Mouse (Mus musculus): ENCODE measurements at regions not wholly inside any gene's neighbourhood (a gene's known extent, or its start where the extent isn't known, plus 50 kb on each side); places are given as distances from the start of the nearest gene placed in this dataset.
"Not testable (repeated sequence)": the region's sequence is repeated elsewhere in the genome, so short reads cannot be mapped to it uniquely, and the experiment has no call there.

DNA sequence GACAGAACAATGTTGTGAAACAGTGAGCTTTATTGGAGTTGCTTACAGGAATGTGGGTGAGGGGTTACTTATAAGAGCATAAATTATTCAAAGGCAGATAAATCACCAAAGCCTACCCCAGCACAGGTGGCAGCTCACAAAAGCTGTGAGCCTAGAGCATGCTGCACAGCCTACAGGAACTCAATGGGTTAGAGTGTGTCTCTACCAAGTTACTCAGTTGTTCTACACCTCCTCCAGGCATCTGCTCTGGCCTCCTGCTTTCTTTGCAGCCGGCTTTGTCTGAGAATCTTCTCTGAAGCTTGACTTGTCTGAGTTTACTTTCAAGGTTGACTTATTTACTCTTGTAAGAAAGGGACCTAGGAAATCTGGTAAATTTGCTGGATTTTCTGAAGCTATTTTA, 336.5 kb downstream of the Fscb start:
- Histone ChIP-seq H3K9me3 (ENCODE audit: control insufficient read depth, low read length) (no peaks in the 10 kb centered on the region), H3K4me2 (ENCODE audit: low read length) (no peak overlapping the region), H3K4me1 (ENCODE audit: control insufficient read depth, insufficient read depth, low read length) (no peaks in the 10 kb centered on the region), H3K27me3 (ENCODE audit: control insufficient read depth, insufficient read depth, low read length) (no peaks in the 10 kb centered on the region), H3K4me3 (replicated peaks; ENCODE audit: low read depth, low read length) (no peak overlapping the region), H3K27ac (replicated peaks; ENCODE audit: low read depth, low read length) (no peak overlapping the region), H3K9ac (replicated peaks; ENCODE audit: low read length) (no peak overlapping the region), H3K36me3 (ENCODE audit: control insufficient read depth, insufficient read depth, low read length) (no peaks in the 10 kb centered on the region)
- DNase-seq (no peak), ATAC-seq (ENCODE audit: low FRiP score, low TSS enrichment) (no peak)
- 87% methylated on average over 1 of the region's 1 CpGs for WGBS

GRCm38 (mm10) chr12:64116438-64116837, 358.1 kb downstream of the Fscb start:
- Histone ChIP-seq H3K4me3 (replicated peaks; ENCODE audit: low read depth, low read length) (no peak overlapping the region), H3K9me3 (ENCODE audit: control insufficient read depth, low read length) (no peaks in the 10 kb centered on the region), H3K27ac (replicated peaks; ENCODE audit: low read depth, low read length) (no peak overlapping the region), H3K9ac (replicated peaks; ENCODE audit: low read length) (no peak overlapping the region), H3K4me1 (ENCODE audit: control insufficient read depth, insufficient read depth, low read length) (no peaks in the 10 kb centered on the region), H3K27me3 (ENCODE audit: control insufficient read depth, insufficient read depth, low read length) (no peaks in the 10 kb centered on the region), H3K4me2 (ENCODE audit: low read length) (no peak overlapping the region), H3K36me3 (ENCODE audit: control insufficient read depth, insufficient read depth, low read length) (no peaks in the 10 kb centered on the region)
- peak; percentile 48 for DNase-seq
- WGBS, result 65% methylated on average over 4 of the region's 4 CpGs
- peak; percentile 50; the same call in 1 of the 2 replicates for ATAC-seq (ENCODE audit: low FRiP score, low TSS enrichment)

DNA sequence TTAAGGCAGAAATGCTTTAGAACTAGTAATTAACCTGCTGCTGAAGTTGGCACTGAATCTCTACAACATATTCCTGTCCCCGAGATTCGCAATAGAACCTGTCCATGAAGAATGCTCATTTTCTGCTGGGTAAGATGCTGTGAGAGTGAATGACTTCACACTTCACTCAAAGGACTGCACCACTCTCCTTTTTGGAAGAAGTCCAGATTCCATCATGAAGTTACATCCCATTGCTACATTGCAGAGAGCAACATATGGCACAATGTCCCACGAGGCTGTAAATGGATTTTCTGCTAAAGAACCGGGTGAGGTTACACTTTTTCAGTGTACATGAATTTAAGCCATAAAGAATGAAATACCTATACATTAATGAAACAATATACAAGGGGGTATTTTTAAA, 360.0 kb downstream of the Fscb start:
- Histone ChIP-seq H3K27me3 (ENCODE audit: control insufficient read depth, insufficient read depth, low read length) (no peaks in the 10 kb centered on the region), H3K9me3 (ENCODE audit: control insufficient read depth, low read length) (no peaks in the 10 kb centered on the region), H3K36me3 (ENCODE audit: control insufficient read depth, insufficient read depth, low read length) (no peaks in the 10 kb centered on the region), H3K4me3 (replicated peaks; ENCODE audit: low read depth, low read length) (no peak overlapping the region), H3K4me2 (ENCODE audit: low read length) (no peak overlapping the region), H3K9ac (replicated peaks; ENCODE audit: low read length) (no peak overlapping the region), H3K4me1 (ENCODE audit: control insufficient read depth, insufficient read depth, low read length) (no peaks in the 10 kb centered on the region), H3K27ac (replicated peaks; ENCODE audit: low read depth, low read length) (no peak overlapping the region)
- 86% methylated on average over 4 of the region's 4 CpGs for WGBS
- no peak for ATAC-seq (ENCODE audit: low FRiP score, low TSS enrichment)
- DNase-seq, result peak; percentile 17

GRCm38 (mm10) chr12:64104214-64104613, 370.3 kb downstream of the Fscb start:
- 33% methylated on average over 2 of the region's 2 CpGs for WGBS
- peak; percentile 77 for DNase-seq

GRCm38 (mm10) chr12:64076789-64077188, 397.7 kb downstream of the Fscb start:
- no peak for DNase-seq
- Histone ChIP-seq H3K27me3 (ENCODE audit: control insufficient read depth, insufficient read depth, low read length) (no peaks in the 10 kb centered on the region), H3K27ac (replicated peaks; ENCODE audit: low read depth, low read length) (no peak overlapping the region), H3K9me3 (ENCODE audit: control insufficient read depth, low read length) (no peaks in the 10 kb centered on the region), H3K36me3 (ENCODE audit: control insufficient read depth, insufficient read depth, low read length) (no peaks in the 10 kb centered on the region), H3K4me2 (ENCODE audit: low read length) (no peak overlapping the region), H3K4me3 (replicated peaks; ENCODE audit: low read depth, low read length) (no peak overlapping the region), H3K4me1 (ENCODE audit: control insufficient read depth, insufficient read depth, low read length) (no peaks in the 10 kb centered on the region), H3K9ac (replicated peaks; ENCODE audit: low read length) (no peak overlapping the region)
- ATAC-seq (ENCODE audit: low FRiP score, low TSS enrichment), result no peak
- WGBS, result 68% methylated on average over 7 of the region's 7 CpGs

More at GRCm38 (mm10) chr12:64104214-64104613, 370.3 kb downstream of the Fscb start:
- ATAC-seq (ENCODE audit: low FRiP score, low TSS enrichment), result no peak
- no peaks in the 10 kb centered on the region for H3K27me3 ChIP-seq (ENCODE audit: control insufficient read depth, insufficient read depth, low read length)
- no peak overlapping the region for H3K4me2 ChIP-seq (ENCODE audit: low read length)
- H3K4me1 ChIP-seq (ENCODE audit: control insufficient read depth, insufficient read depth, low read length), result no peaks in the 10 kb centered on the region
- no peak overlapping the region for H3K4me3 ChIP-seq (replicated peaks; ENCODE audit: low read depth, low read length)
- no peaks in the 10 kb centered on the region for H3K36me3 ChIP-seq (ENCODE audit: control insufficient read depth, insufficient read depth, low read length)
- H3K9me3 ChIP-seq (ENCODE audit: control insufficient read depth, low read length), result no peaks in the 10 kb centered on the region
- H3K9ac ChIP-seq (replicated peaks; ENCODE audit: low read length), result no peak overlapping the region
- no peak overlapping the region for H3K27ac ChIP-seq (replicated peaks; ENCODE audit: low read depth, low read length)

GRCm38 (mm10) chr12:64045528-64045927, 429.0 kb downstream of the Fscb start:
- 86% methylated on average over 2 of the region's 2 CpGs for WGBS
- no peaks in the 10 kb centered on the region for H3K4me1 ChIP-seq (ENCODE audit: control insufficient read depth, insufficient read depth, low read length)
- H3K4me3 ChIP-seq (replicated peaks; ENCODE audit: low read depth, low read length), result no peak overlapping the region
- H3K27me3 ChIP-seq (ENCODE audit: control insufficient read depth, insufficient read depth, low read length), result no peaks in the 10 kb centered on the region
- H3K4me2 ChIP-seq (ENCODE audit: low read length), result no peak overlapping the region
- no peaks in the 10 kb centered on the region for H3K9me3 ChIP-seq (ENCODE audit: control insufficient read depth, low read length)
- ATAC-seq (ENCODE audit: low FRiP score, low TSS enrichment) (no peak), DNase-seq (no peak)
- no peak overlapping the region for H3K27ac ChIP-seq (replicated peaks; ENCODE audit: low read depth, low read length)
- H3K36me3 ChIP-seq (ENCODE audit: control insufficient read depth, insufficient read depth, low read length), result no peaks in the 10 kb centered on the region
- H3K9ac ChIP-seq (replicated peaks; ENCODE audit: low read length), result no peak overlapping the region

GRCm38 (mm10) chr12:64008631-64009030, 465.9 kb downstream of the Fscb start:
- not testable (repeated sequence) for H3K9ac ChIP-seq (replicated peaks; ENCODE audit: low read length); H3K27me3 ChIP-seq (ENCODE audit: control insufficient read depth, insufficient read depth, low read length); ATAC-seq (ENCODE audit: low FRiP score, low TSS enrichment); H3K4me1 ChIP-seq (ENCODE audit: control insufficient read depth, insufficient read depth, low read length); H3K4me2 ChIP-seq (ENCODE audit: low read length); DNase-seq; H3K4me3 ChIP-seq (replicated peaks; ENCODE audit: low read depth, low read length); H3K36me3 ChIP-seq (ENCODE audit: control insufficient read depth, insufficient read depth, low read length); H3K9me3 ChIP-seq (ENCODE audit: control insufficient read depth, low read length); H3K27ac ChIP-seq (replicated peaks; ENCODE audit: low read depth, low read length)
- 90% methylated on average over 1 of the region's 1 CpGs for WGBS
